Mouse (Mus musculus): ENCODE measurements around the gene Golga1. TPM values are rescaled to one million over a fixed set of nuclear protein-coding genes. Genes with fewer than 3 reads are reported as not detected.
"Not testable (repeated sequence)": the region's sequence is repeated elsewhere in the genome, so short reads cannot be mapped to it uniquely, and the experiment has no call there.

Golga1 gene
- polyA plus RNA-seq, 1 experiment from 2014 or later: 17.0 TPM

GRCm38 (mm10) chr2:39040215-39040614 lies 25.1 kb downstream of the Golga1 start:
- Histone ChIP-seq H3K36me3 (peaks cover 87% of the 10 kb centered on the region), H3K9me3 (no peaks in the 10 kb centered on the region), H3K4me1 (no peaks in the 10 kb centered on the region), H3K27ac (replicated peaks) (no peak overlapping the region), H3K4me2 (no peak overlapping the region), H3K27me3 (replicated peaks) (no peaks in the 10 kb centered on the region), H3K9ac (no peak overlapping the region), H3K4me3 (no peak overlapping the region)
- no peak for ATAC-seq (ENCODE audit: extremely low read depth, insufficient number of reproducible peaks, low FRiP score, low TSS enrichment)
- 88% methylated on average over 1 of the region's 1 CpGs for WGBS

- 92% methylated on average over 1 of the region's 1 CpGs for WGBS
- no peak overlapping the region for H3K9ac ChIP-seq
- H3K4me2 ChIP-seq: no peak overlapping the region
- H3K36me3 ChIP-seq: peaks cover 90% of the 10 kb centered on the region
- ATAC-seq (ENCODE audit: extremely low read depth, insufficient number of reproducible peaks, low FRiP score, low TSS enrichment): no peak
- H3K9me3 ChIP-seq: no peaks in the 10 kb centered on the region
- H3K27me3 ChIP-seq (replicated peaks): no peaks in the 10 kb centered on the region
- no peak overlapping the region for H3K4me3 ChIP-seq
- H3K4me1 ChIP-seq: no peaks in the 10 kb centered on the region
- no peak overlapping the region for H3K27ac ChIP-seq (replicated peaks)
Observed at GRCm38 (mm10) chr2:39031611-39032010, 33.7 kb downstream of the Golga1 start.

- Histone ChIP-seq H3K4me1 (no peaks in the 10 kb centered on the region), H3K27ac (replicated peaks) (no peak overlapping the region), H3K9ac (no peak overlapping the region), H3K4me3 (no peak overlapping the region), H3K27me3 (replicated peaks) (no peaks in the 10 kb centered on the region), H3K36me3 (peaks cover 95% of the 10 kb centered on the region), H3K4me2 (no peak overlapping the region), H3K9me3 (no peaks in the 10 kb centered on the region)
- 76% methylated on average over 1 of the region's 1 CpGs for WGBS
- ATAC-seq (ENCODE audit: extremely low read depth, insufficient number of reproducible peaks, low FRiP score, low TSS enrichment): no peak
Observed at GRCm38 (mm10) chr2:39020004-39020403, 45.3 kb downstream of the Golga1 start.

- no peak for ATAC-seq (ENCODE audit: extremely low read depth, insufficient number of reproducible peaks, low FRiP score, low TSS enrichment)
- H3K27me3 ChIP-seq (replicated peaks): no peaks in the 10 kb centered on the region
- WGBS: 67% methylated on average over 3 of the region's 3 CpGs
- peaks cover 93% of the 10 kb centered on the region for H3K36me3 ChIP-seq
- H3K9me3 ChIP-seq: no peaks in the 10 kb centered on the region
- H3K4me3 ChIP-seq: no peak overlapping the region
- H3K4me1 ChIP-seq: peaks cover 3% of the 10 kb centered on the region
- no peak overlapping the region for H3K27ac ChIP-seq (replicated peaks)
- H3K9ac ChIP-seq: no peak overlapping the region
- no peak overlapping the region for H3K4me2 ChIP-seq
Observed at GRCm38 (mm10) chr2:39016581-39016980, 48.8 kb downstream of the Golga1 start.

- Histone ChIP-seq H3K4me2 (no peak overlapping the region), H3K4me3 (no peak overlapping the region), H3K27ac (replicated peaks) (no peak overlapping the region), H3K27me3 (replicated peaks) (no peaks in the 10 kb centered on the region), H3K36me3 (peaks cover 58% of the 10 kb centered on the region), H3K4me1 (peaks cover 28% of the 10 kb centered on the region), H3K9ac (no peak overlapping the region), H3K9me3 (no peaks in the 10 kb centered on the region)
- 76% methylated on average over 7 of the region's 7 CpGs for WGBS
- ATAC-seq (ENCODE audit: extremely low read depth, insufficient number of reproducible peaks, low FRiP score, low TSS enrichment): no peak
Observed at GRCm38 (mm10) chr2:39012768-39013279, 52.5 kb downstream of the Golga1 start.

GRCm38 (mm10) chr2:39011971-39012370 lies 53.4 kb downstream of the Golga1 start:
- Histone ChIP-seq H3K27me3 (replicated peaks) (no peaks in the 10 kb centered on the region), H3K4me2 (no peak overlapping the region), H3K4me1 (peaks cover 32% of the 10 kb centered on the region), H3K36me3 (peaks cover 50% of the 10 kb centered on the region), H3K9ac (no peak overlapping the region), H3K27ac (replicated peaks) (no peak overlapping the region), H3K9me3 (no peaks in the 10 kb centered on the region), H3K4me3 (no peak overlapping the region)
- WGBS: 84% methylated on average over 3 of the region's 3 CpGs
- no peak for ATAC-seq (ENCODE audit: extremely low read depth, insufficient number of reproducible peaks, low FRiP score, low TSS enrichment)

- peaks cover 38% of the 10 kb centered on the region for H3K4me1 ChIP-seq
- H3K27ac ChIP-seq (replicated peaks): no peak overlapping the region
- H3K4me2 ChIP-seq: no peak overlapping the region
- peaks cover 43% of the 10 kb centered on the region for H3K36me3 ChIP-seq
- H3K27me3 ChIP-seq (replicated peaks): no peaks in the 10 kb centered on the region
- no peak for ATAC-seq (ENCODE audit: extremely low read depth, insufficient number of reproducible peaks, low FRiP score, low TSS enrichment)
- H3K9me3 ChIP-seq: no peaks in the 10 kb centered on the region
- no peak overlapping the region for H3K9ac ChIP-seq
- H3K4me3 ChIP-seq: no peak overlapping the region
Observed at GRCm38 (mm10) chr2:39011264-39011663, 54.1 kb downstream of the Golga1 start.

GRCm38 (mm10) chr2:39010144-39010543 lies 55.2 kb downstream of the Golga1 start:
- H3K27ac ChIP-seq (replicated peaks); H3K27me3 ChIP-seq (replicated peaks); H3K4me2 ChIP-seq; H3K9ac ChIP-seq; H3K9me3 ChIP-seq; H3K4me3 ChIP-seq; ATAC-seq (ENCODE audit: extremely low read depth, insufficient number of reproducible peaks, low FRiP score, low TSS enrichment): not testable (repeated sequence)
- Histone ChIP-seq H3K4me1 (peaks cover 45% of the 10 kb centered on the region), H3K36me3 (peaks cover 32% of the 10 kb centered on the region)
- WGBS: 90% methylated on average over 5 of the region's 5 CpGs

- no peaks in the 10 kb centered on the region for H3K9me3 ChIP-seq
Observed at GRCm38 (mm10) chr2:39008954-39009365, 56.4 kb downstream of the Golga1 start.

GRCm38 (mm10) chr2:39008350-39008851 lies 56.9 kb downstream of the Golga1 start:
- Histone ChIP-seq H3K36me3 (peaks cover 20% of the 10 kb centered on the region), H3K4me2 (peak overlapping the region; percentile 92), H3K4me1 (peaks cover 55% of the 10 kb centered on the region), H3K9ac (peak overlapping the region; percentile 94), H3K27ac (replicated peaks) (peak overlapping the region; percentile 94), H3K27me3 (replicated peaks) (no peaks in the 10 kb centered on the region), H3K9me3 (no peaks in the 10 kb centered on the region), H3K4me3 (peak overlapping the region; percentile 89)
- 1% methylated on average over 17 of the region's 25 CpGs for WGBS
- ATAC-seq (ENCODE audit: extremely low read depth, insufficient number of reproducible peaks, low FRiP score, low TSS enrichment): peak; percentile 21; the same call in 1 of the 2 replicates

More at GRCm38 (mm10) chr2:39008954-39009365, 56.4 kb downstream of the Golga1 start:
- H3K9ac ChIP-seq: peak overlapping the region; percentile 94
- H3K27ac ChIP-seq (replicated peaks): peak overlapping the region; percentile 94
- 22% methylated on average over 3 of the region's 3 CpGs for WGBS
- no peak for ATAC-seq (ENCODE audit: extremely low read depth, insufficient number of reproducible peaks, low FRiP score, low TSS enrichment)
- H3K4me3 ChIP-seq: peak overlapping the region; percentile 89
- no peaks in the 10 kb centered on the region for H3K27me3 ChIP-seq (replicated peaks)
- peaks cover 20% of the 10 kb centered on the region for H3K36me3 ChIP-seq
- peaks cover 49% of the 10 kb centered on the region for H3K4me1 ChIP-seq
- H3K4me2 ChIP-seq: peak overlapping the region; percentile 92

GRCm38 (mm10) chr2:39007865-39008264 lies 57.5 kb downstream of the Golga1 start:
- peak overlapping the region; percentile 94 for H3K27ac ChIP-seq (replicated peaks)
- WGBS: under 1% methylated on average over 44 of the region's 44 CpGs
- peaks cover 60% of the 10 kb centered on the region for H3K4me1 ChIP-seq

GRCm38 (mm10) chr2:39006149-39006730 lies 59.1 kb downstream of the Golga1 start:
- no peak overlapping the region for H3K27ac ChIP-seq (replicated peaks)
- H3K4me3 ChIP-seq: peak overlapping the region; percentile 82
- ATAC-seq (ENCODE audit: extremely low read depth, insufficient number of reproducible peaks, low FRiP score, low TSS enrichment): no peak
- H3K27me3 ChIP-seq (replicated peaks): no peaks in the 10 kb centered on the region
- H3K36me3 ChIP-seq: peaks cover 28% of the 10 kb centered on the region
- WGBS: 84% methylated on average over 14 of the region's 14 CpGs
- no peaks in the 10 kb centered on the region for H3K9me3 ChIP-seq
- peak overlapping the region; percentile 96 for H3K9ac ChIP-seq
- H3K4me1 ChIP-seq: peaks cover 58% of the 10 kb centered on the region
- peak overlapping the region; percentile 98 for H3K4me2 ChIP-seq

More at GRCm38 (mm10) chr2:39007865-39008264, 57.5 kb downstream of the Golga1 start:
- H3K36me3 ChIP-seq: peaks cover 20% of the 10 kb centered on the region
- H3K27me3 ChIP-seq (replicated peaks): no peaks in the 10 kb centered on the region
- peak overlapping the region; percentile 92 for H3K4me2 ChIP-seq
- H3K4me3 ChIP-seq: peak overlapping the region; percentile 89
- H3K9ac ChIP-seq: peak overlapping the region; percentile 94
- H3K9me3 ChIP-seq: no peaks in the 10 kb centered on the region
- peak; percentile 72 for ATAC-seq (ENCODE audit: extremely low read depth, insufficient number of reproducible peaks, low FRiP score, low TSS enrichment)

Data from heart, embryonic 13.5 days (tissue).